9 mouse cellular contexts compared by ENCODE assay signal in the genomic region with DNA sequence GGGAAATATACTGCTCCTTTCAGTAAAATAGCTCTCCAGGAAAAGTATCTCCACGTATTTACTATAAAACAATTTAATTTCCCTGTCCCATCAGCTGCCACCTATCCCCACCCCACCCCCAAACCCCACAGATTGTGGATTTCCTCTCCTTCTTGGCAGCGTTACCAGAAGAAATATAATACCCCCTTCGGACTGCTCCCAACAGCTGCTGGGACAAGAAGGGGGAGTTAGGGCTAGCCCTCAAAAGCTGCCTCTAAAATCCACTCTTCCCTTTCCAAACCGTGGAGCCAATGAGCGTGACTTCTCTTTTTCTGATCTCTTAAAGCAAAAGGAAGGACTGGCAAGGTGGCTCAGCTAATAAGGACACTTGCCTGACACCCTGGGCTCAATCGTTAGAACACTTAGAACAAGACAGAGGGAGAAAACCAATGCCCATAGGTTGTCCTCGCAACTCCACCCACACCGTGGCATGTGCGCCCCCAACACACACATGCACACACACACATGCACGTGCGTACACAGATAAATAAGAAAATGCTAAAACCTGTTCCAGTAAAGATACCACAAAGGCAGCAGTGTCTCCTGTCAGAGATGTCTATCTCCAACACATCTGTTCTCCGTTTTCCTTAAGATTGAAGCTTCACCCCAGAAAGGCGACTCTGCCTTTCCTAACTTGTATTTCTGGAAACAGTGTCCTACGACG. TPM values are rescaled to one million over a fixed set of nuclear protein-coding genes. Genes with fewer than 3 reads are reported as not detected.
DNase-seq lines count a peak whose midpoint lies in the region; ATAC-seq and TF ChIP-seq lines count a peak whose summit lies in the region.
"Had no signal": no experiment of that assay in that cellular context is flagged by ENCODE, and none has a peak within 500 bp of the region (broad histone marks: within the 10 kb centered on the region; RNA-seq: fewer than 3 reads in every experiment).

No protein-coding gene starts in this region.

- no peak for TF ChIP-seq CTCF in stomach, postnatal 0 days (IDR thresholded peaks at IDR 0.05; ENCODE audit: low read depth)
- TF ChIP-seq CTCF in forebrain, postnatal 0 days (IDR thresholded peaks at IDR 0.05; ENCODE audit: low read depth) = no peak

- DNase-seq in kidney, adult 9 months = no peak
- DNase-seq in stomach, postnatal 0 days (ENCODE audit: low spot score) = no peak
- no peak for DNase-seq in layer of hippocampus, postnatal 10 days (ENCODE audit: low spot score in 2 of 2)
- no peak for DNase-seq in forebrain, postnatal 0 days

- no peak overlapping the region for H3K9ac ChIP-seq in kidney, embryonic 16.5 days (replicated peaks; ENCODE audit: low read length)
- no peak overlapping the region for H3K9ac ChIP-seq in embryonic facial prominence, embryonic 15.5 days
- no peak overlapping the region for H3K9ac ChIP-seq in limb, embryonic 13.5 days
- H3K9ac ChIP-seq in stomach, postnatal 0 days (ENCODE audit: low read length) = no peak overlapping the region
- no peak overlapping the region for H3K9ac ChIP-seq in forebrain, postnatal 0 days
- no peak overlapping the region for H3K9ac ChIP-seq in hindbrain, embryonic 13.5 days
- H3K9ac ChIP-seq: hindbrain, embryonic 15.5 days had no signal

- no peaks in the 10 kb centered on the region for H3K36me3 ChIP-seq in kidney, embryonic 16.5 days (ENCODE audit: insufficient read depth, low read length)
- H3K36me3 ChIP-seq in embryonic facial prominence, embryonic 15.5 days = no peaks in the 10 kb centered on the region
- H3K36me3 ChIP-seq in limb, embryonic 13.5 days = no peaks in the 10 kb centered on the region
- no peaks in the 10 kb centered on the region for H3K36me3 ChIP-seq in stomach, postnatal 0 days (ENCODE audit: control insufficient read depth, insufficient read depth, low read length)
- no peaks in the 10 kb centered on the region for H3K36me3 ChIP-seq in forebrain, postnatal 0 days (ENCODE audit: insufficient read depth)
- no peaks in the 10 kb centered on the region for H3K36me3 ChIP-seq in hindbrain, embryonic 13.5 days
- H3K36me3 ChIP-seq: hindbrain, embryonic 15.5 days had no signal

- peak; percentile 59; the same call in 1 of the 2 replicates for ATAC-seq in kidney, embryonic 16.5 days (ENCODE audit: low FRiP score, low TSS enrichment)
- ATAC-seq in embryonic facial prominence, embryonic 15.5 days (ENCODE audit: insufficient number of reproducible peaks, low FRiP score, low TSS enrichment, low read depth) = peak; percentile 69; the same call in 1 of the 2 replicates
- peak; percentile 73; the same call in 1 of the 2 replicates for ATAC-seq in limb, embryonic 13.5 days (ENCODE audit: low FRiP score, low read depth)
- ATAC-seq in stomach, postnatal 0 days (ENCODE audit: low FRiP score, low TSS enrichment) = no peak
- no peak for ATAC-seq in forebrain, postnatal 0 days
- no peak for ATAC-seq in hindbrain, embryonic 13.5 days (ENCODE audit: low FRiP score)

- H3K9me3 ChIP-seq in kidney, embryonic 16.5 days (ENCODE audit: low read length) = no peaks in the 10 kb centered on the region
- H3K9me3 ChIP-seq in embryonic facial prominence, embryonic 15.5 days (replicated peaks) = no peaks in the 10 kb centered on the region
- no peaks in the 10 kb centered on the region for H3K9me3 ChIP-seq in limb, embryonic 13.5 days
- no peaks in the 10 kb centered on the region for H3K9me3 ChIP-seq in stomach, postnatal 0 days (ENCODE audit: control insufficient read depth, low read length)
- no peaks in the 10 kb centered on the region for H3K9me3 ChIP-seq in forebrain, postnatal 0 days (ENCODE audit: low read length)
- H3K9me3 ChIP-seq in hindbrain, embryonic 13.5 days = no peaks in the 10 kb centered on the region
- H3K9me3 ChIP-seq: hindbrain, embryonic 15.5 days had no signal

- no peak overlapping the region for H3K4me3 ChIP-seq in kidney, embryonic 16.5 days (ENCODE audit: low read length)
- no peak overlapping the region for H3K4me3 ChIP-seq in embryonic facial prominence, embryonic 15.5 days (replicated peaks)
- no peak overlapping the region; the same call in 1 of the 2 replicates for H3K4me3 ChIP-seq in limb, embryonic 13.5 days
- H3K4me3 ChIP-seq in stomach, postnatal 0 days (ENCODE audit: low read depth, low read length) = no peak overlapping the region
- no peak overlapping the region for H3K4me3 ChIP-seq in forebrain, postnatal 0 days (ENCODE audit: low read depth, low read length)
- H3K4me3 ChIP-seq in hindbrain, embryonic 13.5 days = no peak overlapping the region
- H3K4me3 ChIP-seq: hindbrain, embryonic 15.5 days had no signal

- H3K27ac ChIP-seq in kidney, embryonic 16.5 days (ENCODE audit: low read length) = peak overlapping the region; percentile 30; the same call in 1 of the 2 replicates
- H3K27ac ChIP-seq in embryonic facial prominence, embryonic 15.5 days (replicated peaks) = peak overlapping the region; percentile 75
- H3K27ac ChIP-seq in limb, embryonic 13.5 days = peak overlapping the region; percentile 80
- H3K27ac ChIP-seq in stomach, postnatal 0 days (replicated peaks) = no peak overlapping the region; the same call in 1 of the 2 replicates
- H3K27ac ChIP-seq in forebrain, postnatal 0 days (ENCODE audit: low read depth, low read length) = no peak overlapping the region
- H3K27ac ChIP-seq in hindbrain, embryonic 13.5 days = no peak overlapping the region
- H3K27ac ChIP-seq: hindbrain, embryonic 15.5 days had no signal

- H3K4me1 ChIP-seq in kidney, embryonic 16.5 days (ENCODE audit: insufficient read depth, low read length) = peaks cover 38% of the 10 kb centered on the region
- peaks cover 37% of the 10 kb centered on the region for H3K4me1 ChIP-seq in embryonic facial prominence, embryonic 15.5 days
- H3K4me1 ChIP-seq in limb, embryonic 13.5 days = peaks cover 59% of the 10 kb centered on the region
- H3K4me1 ChIP-seq in stomach, postnatal 0 days (replicated peaks; ENCODE audit: control insufficient read depth, insufficient read depth) = no peaks in the 10 kb centered on the region
- H3K4me1 ChIP-seq in forebrain, postnatal 0 days (ENCODE audit: insufficient read depth) = no peaks in the 10 kb centered on the region
- H3K4me1 ChIP-seq in hindbrain, embryonic 13.5 days (replicated peaks) = peaks cover 31% of the 10 kb centered on the region

- WGBS in kidney, embryonic 16.5 days = 31% methylated on average over 15 of the region's 15 CpGs
- 16% methylated on average over 15 of the region's 15 CpGs for WGBS in embryonic facial prominence, embryonic 15.5 days
- WGBS in limb, embryonic 13.5 days = 36% methylated on average over 15 of the region's 15 CpGs
- WGBS in stomach, postnatal 0 days = 42% methylated on average over 15 of the region's 15 CpGs
- WGBS in forebrain, postnatal 0 days = 58% methylated on average over 15 of the region's 15 CpGs
- 67% methylated on average over 15 of the region's 15 CpGs for WGBS in hindbrain, embryonic 13.5 days

- TF ChIP-seq EP300 in stomach, postnatal 0 days (optimal IDR thresholded peaks at IDR 0.05) = no peak

- no peak overlapping the region; the same call in 1 of the 2 replicates for H3K4me2 ChIP-seq in kidney, embryonic 16.5 days (replicated peaks; ENCODE audit: low read depth, low read length)
- peak overlapping the region; percentile 26 for H3K4me2 ChIP-seq in embryonic facial prominence, embryonic 15.5 days (replicated peaks)
- peak overlapping the region; percentile 52 for H3K4me2 ChIP-seq in limb, embryonic 13.5 days (replicated peaks)
- H3K4me2 ChIP-seq in stomach, postnatal 0 days (replicated peaks; ENCODE audit: low read depth) = peak overlapping the region; percentile 12; the same call in 1 of the 2 replicates
- no peak overlapping the region for H3K4me2 ChIP-seq in forebrain, postnatal 0 days (ENCODE audit: low read depth)
- no peak overlapping the region for H3K4me2 ChIP-seq in hindbrain, embryonic 13.5 days
- H3K4me2 ChIP-seq: hindbrain, embryonic 15.5 days had no signal

- H3K27me3 ChIP-seq in kidney, embryonic 16.5 days (ENCODE audit: insufficient read depth, low read length) = no peaks in the 10 kb centered on the region
- H3K27me3 ChIP-seq in embryonic facial prominence, embryonic 15.5 days = no peaks in the 10 kb centered on the region
- H3K27me3 ChIP-seq in limb, embryonic 13.5 days = no peaks in the 10 kb centered on the region
- H3K27me3 ChIP-seq in stomach, postnatal 0 days (ENCODE audit: control insufficient read depth, insufficient read depth, low read length) = no peaks in the 10 kb centered on the region
- H3K27me3 ChIP-seq in forebrain, postnatal 0 days (ENCODE audit: insufficient read depth, low read length) = no peaks in the 10 kb centered on the region
- no peaks in the 10 kb centered on the region for H3K27me3 ChIP-seq in hindbrain, embryonic 13.5 days
- H3K27me3 ChIP-seq: hindbrain, embryonic 15.5 days had no signal

RNA-seq across cellular contexts. Expression of a gene that starts 7.7 kb away (rescaled TPM):
- 7.2 and 7.9 TPM in 2 replicates for polyA plus RNA-seq in kidney, embryonic 16.5 days (2015; fragmentation: Nextera tagmentation; extraction: Ambion mirVana)
- 6.0 and 6.2 TPM in 2 replicates for polyA plus RNA-seq in embryonic facial prominence, embryonic 15.5 days (2015; fragmentation: Nextera tagmentation; extraction: Ambion mirVana)
- polyA plus RNA-seq in limb, embryonic 13.5 days (2015; fragmentation: Nextera tagmentation; extraction: Ambion mirVana) = 4.5 and 5.6 TPM in 2 replicates
- 2.2 and 2.9 TPM in 2 replicates for polyA plus RNA-seq in stomach, postnatal 0 days (2015; fragmentation: Nextera tagmentation; extraction: Ambion mirVana)
- total RNA-seq in layer of hippocampus, postnatal 10 days (2021) = 10 to 100 TPM; 29.7 to 30.3 TPM
- total RNA-seq in forebrain, postnatal 0 days (2014; rRNA removed) = 31.8 and 34.2 TPM in 2 replicates
- 5.0 and 6.4 TPM in 2 replicates for polyA plus RNA-seq in forebrain, postnatal 0 days (2015; fragmentation: Nextera tagmentation; extraction: Ambion mirVana)
- 3.6 and 4.2 TPM in 2 replicates for polyA plus RNA-seq in hindbrain, embryonic 13.5 days (2015; fragmentation: Nextera tagmentation; extraction: Ambion mirVana)

Comparison
In these comparisons a context has a peak if more than half of its experiments do, and no peak if none do; other contexts are left out.
1. ATAC-seq: peak in kidney, embryonic 16.5 days (single experiment), embryonic facial prominence, embryonic 15.5 days (single experiment) and limb, embryonic 13.5 days (single experiment); none in stomach, postnatal 0 days (single experiment), forebrain, postnatal 0 days (single experiment) and hindbrain, embryonic 13.5 days (single experiment).
2. H3K27ac ChIP-seq: peak in kidney, embryonic 16.5 days (single experiment), embryonic facial prominence, embryonic 15.5 days (single experiment) and limb, embryonic 13.5 days (single experiment); none in stomach, postnatal 0 days (single experiment), forebrain, postnatal 0 days (single experiment) and hindbrain, embryonic 13.5 days (single experiment).
3. H3K4me2 ChIP-seq: peak in embryonic facial prominence, embryonic 15.5 days (single experiment), limb, embryonic 13.5 days (single experiment) and stomach, postnatal 0 days (single experiment); none in kidney, embryonic 16.5 days (single experiment), forebrain, postnatal 0 days (single experiment) and hindbrain, embryonic 13.5 days (single experiment).